Mouse (Mus musculus) adrenal gland, adult (tissue): ENCODE results near the gene Srsx.
"Not testable (repeated sequence)": the region's sequence is repeated elsewhere in the genome, so short reads cannot be mapped to it uniquely, and the experiment has no call there.

Experiments
- DNase-seq, 2 experiments: peaks; one replicate each; pipeline ENCODE4 v3.0.0; 2022 to 2023; ENCODE audit warnings: low spot score in 1 of 2; ENCODE audit not compliant: inconsistent age in 2 of 2

Srsx gene

DNA sequence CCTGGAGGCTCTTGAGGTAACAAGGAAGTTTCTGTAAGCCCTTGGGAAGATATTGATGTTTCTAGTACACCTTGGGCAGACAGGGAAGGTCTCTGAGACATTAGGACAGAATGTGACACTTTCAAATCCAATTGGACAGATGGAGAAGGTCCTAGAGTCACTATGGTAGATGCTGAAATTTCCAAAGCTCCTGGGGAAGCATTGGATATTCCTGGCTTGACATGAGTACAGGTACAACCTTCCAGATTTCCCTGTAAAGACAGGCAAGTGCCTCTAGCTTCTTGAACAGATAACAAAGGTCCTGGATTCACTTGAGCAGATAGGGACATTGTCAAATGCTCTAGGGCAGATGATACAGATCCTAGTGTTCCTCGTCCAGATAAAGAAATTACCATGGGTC lies at the start of gene Srsx:
Srsx (minus strand) TSS at position 101 of the 400 bp plus-strand sequence.
- not testable (repeated sequence) for DNase-seq

DNA sequence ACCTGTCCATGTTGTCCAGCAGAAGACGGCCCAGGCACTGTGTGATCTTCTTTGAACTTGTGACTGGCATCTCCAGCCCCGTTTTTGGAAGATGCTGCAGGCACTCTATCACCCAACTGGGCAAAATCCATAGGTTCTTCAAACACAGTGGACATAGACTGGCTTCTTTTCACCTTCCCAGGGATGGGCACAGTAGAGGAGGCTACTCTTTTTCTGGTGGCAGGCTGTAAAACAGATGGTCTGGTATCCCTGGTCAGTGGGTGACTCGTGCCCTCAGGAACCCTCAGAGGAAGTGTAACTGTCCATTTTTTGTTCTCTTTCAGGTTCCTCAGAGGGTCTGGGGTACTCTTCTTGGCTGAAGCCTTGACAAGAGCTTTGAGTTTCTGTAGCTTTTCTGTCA lies 24.5 kb upstream of the Srsx start, which contains the start of gene Gm17577:
Gm17577 (minus strand) TSS at position 101 of the 400 bp plus-strand sequence.
- DNase-seq, result not testable (repeated sequence)
